Mouse (Mus musculus): ENCODE results near the gene Rhbdd2. TPM values are rescaled to one million over a fixed set of nuclear protein-coding genes. Genes with fewer than 3 reads are reported as not detected.

Rhbdd2 gene
- total RNA-seq, 4 experiments from 2014 or later, result 80.8 to 90.5 (median 88.2) TPM

GRCm38 (mm10) chr5:135678481-135678880 lies 46.1 kb downstream of the Rhbdd2 start:
- DNase-seq (ENCODE audit: low spot score in 2 of 2), result no peak

GRCm38 (mm10) chr5:135680967-135681545 lies 48.6 kb downstream of the Rhbdd2 start:
- no peak for DNase-seq (ENCODE audit: low spot score in 2 of 2)

- no peak for DNase-seq (ENCODE audit: low spot score in 2 of 2)
Observed at GRCm38 (mm10) chr5:135682009-135682408, 49.6 kb downstream of the Rhbdd2 start.

- no peak for DNase-seq (ENCODE audit: low spot score in 2 of 2)
Observed at GRCm38 (mm10) chr5:135682942-135683570, 50.6 kb downstream of the Rhbdd2 start.

GRCm38 (mm10) chr5:135690401-135690800 lies 58.0 kb downstream of the Rhbdd2 start:
- DNase-seq (ENCODE audit: low spot score in 2 of 2), result no peak

GRCm38 (mm10) chr5:135691266-135691665 lies 58.8 kb downstream of the Rhbdd2 start:
- no peak for DNase-seq (ENCODE audit: low spot score in 2 of 2)

GRCm38 (mm10) chr5:135693281-135693853 lies 60.9 kb downstream of the Rhbdd2 start:
- no peak for DNase-seq (ENCODE audit: low spot score in 2 of 2)

- DNase-seq (ENCODE audit: low spot score in 2 of 2), result no peak
Observed at GRCm38 (mm10) chr5:135695277-135695721, 62.9 kb downstream of the Rhbdd2 start.

Other genes with a start within 250 kb of the Rhbdd2 start
- 10 to 100 TPM; 45.0 to 48.3 (median 46.9) TPM for gene Pom121, start 238.1 kb upstream of the Rhbdd2 start, total RNA-seq (2022)
- 10 to 100 TPM; 34.4 to 48.8 (median 44.9) TPM for gene Hip1, start 87.5 kb upstream of the Rhbdd2 start, total RNA-seq (2022)
- gene Ccl26, start 69.0 kb upstream of the Rhbdd2 start, total RNA-seq (2022), result not detected
- under 1 TPM in 1 of 4 experiments, not detected in 3; 0.61 TPM for gene Ccl24, start 59.6 kb upstream of the Rhbdd2 start, total RNA-seq (2022)
- gene Por, start 37.4 kb downstream of the Rhbdd2 start, total RNA-seq (2022), result 100 to 1,000 TPM in 3 of 4 experiments, 10 to 100 TPM in 1; 93.4 to 111 (median 107) TPM
- 10 to 100 TPM; 15.7 to 20.4 (median 17.3) TPM for gene Tmem120a, start 111.8 kb downstream of the Rhbdd2 start, total RNA-seq (2022)
- under 1 TPM in 2 of 4 experiments, not detected in 2; 0.73 to 0.85 TPM for gene Styxl1, start 145.8 kb downstream of the Rhbdd2 start, total RNA-seq (2022)
- 100 to 1,000 TPM; 392 to 413 (median 402) TPM for gene Mdh2, start 145.9 kb downstream of the Rhbdd2 start, total RNA-seq (2022)
- 10 to 100 TPM; 59.8 to 90.9 (median 72.0) TPM for gene Srrm3, start 174.3 kb downstream of the Rhbdd2 start, total RNA-seq (2022)

Data from layer of hippocampus, adult 8-10 months (tissue).